Mouse (Mus musculus): ENCODE measurements around the gene Cdk2ap2.

DNA sequence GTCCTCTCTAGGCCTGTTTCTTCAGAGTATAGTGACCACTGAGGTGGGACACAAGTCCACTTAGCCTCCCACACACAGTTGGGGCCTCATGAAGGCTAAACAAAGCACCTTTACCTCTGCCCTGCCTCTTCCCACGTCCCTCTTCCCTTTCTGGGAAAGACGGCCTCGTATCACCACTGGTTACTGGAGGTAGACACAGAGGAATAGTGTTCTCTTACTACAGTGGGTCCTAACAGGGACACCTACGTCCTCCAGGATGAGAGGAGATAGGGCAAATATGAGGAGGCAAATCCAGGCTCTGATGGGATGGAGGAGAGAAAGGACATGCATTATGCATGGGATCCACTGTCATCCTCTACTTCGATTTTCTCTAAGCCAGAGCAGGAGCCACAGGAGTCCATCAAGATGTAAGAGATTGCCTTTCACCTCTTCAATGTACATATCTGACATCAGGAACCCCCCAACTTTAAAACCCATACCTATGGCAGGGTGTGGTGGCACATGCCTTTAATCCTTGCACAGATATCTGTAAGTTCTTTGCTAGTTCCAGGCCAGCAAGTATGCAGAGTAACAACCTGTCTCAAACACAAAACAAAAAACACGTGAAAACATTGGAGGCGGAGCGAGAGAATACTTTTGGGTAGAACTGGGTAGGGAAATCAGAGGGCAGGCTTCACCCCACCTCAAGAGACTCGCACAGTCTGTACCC lies 51.0 kb downstream of the Cdk2ap2 start:
- TF ChIP-seq POLR2A (IDR thresholded peaks at IDR 0.05; ENCODE audit: insufficient read depth, low read length) = no peak
- TF ChIP-seq CTCF (IDR thresholded peaks at IDR 0.05; ENCODE audit: low read depth, low read length) = no peak

Data from ES-Bruce4 (cell line).